Mouse (Mus musculus) ES-Bruce4 (cell line): ENCODE data around the gene Ak5. TPM values are rescaled to one million over a fixed set of nuclear protein-coding genes. Genes with fewer than 3 reads are reported as not detected.
"Not testable (repeated sequence)": the region's sequence is repeated elsewhere in the genome, so short reads cannot be mapped to it uniquely, and the experiment has no call there.

Source experiments
- H3K27ac ChIP-seq: 2 replicates; pipeline ENCODE4 v1.5.1; 2012; ENCODE audit warnings: low read length, inconsistent platforms; ENCODE audit not compliant: insufficient read depth
- H3K27me3 ChIP-seq: 2 replicates; pipeline ENCODE4 v1.6.1; 2012; ENCODE audit warnings: mild to moderate bottlenecking, low read length, inconsistent platforms; ENCODE audit not compliant: control insufficient read depth, poor library complexity, insufficient read depth, severe bottlenecking
- H3K36me3 ChIP-seq: 2 replicates; pipeline ENCODE4 v1.6.1; 2012; ENCODE audit warnings: inconsistent platforms, mild to moderate bottlenecking, low read length, moderate library complexity; ENCODE audit not compliant: control insufficient read depth, poor library complexity, insufficient read depth, severe bottlenecking
- H3K4me1 ChIP-seq: one replicate; pipeline ENCODE4 v1.8.1; 2011; ENCODE audit warnings: low read length; ENCODE audit not compliant: control insufficient read depth, insufficient read depth
- H3K4me3 ChIP-seq: 2 replicates; pipeline ENCODE4 v1.5.1; 2011; ENCODE audit warnings: low read depth, mild to moderate bottlenecking, low read length
- H3K9ac ChIP-seq: 2 replicates; pipeline ENCODE4 v1.6.1; 2012; ENCODE audit warnings: low read depth, mild to moderate bottlenecking, inconsistent platforms; ENCODE audit not compliant: poor library complexity, severe bottlenecking
- H3K9me3 ChIP-seq: replicated peaks from 2 replicates; pipeline ENCODE4 v1.6.1; 2012; ENCODE audit warnings: mild to moderate bottlenecking, low read length, inconsistent platforms; ENCODE audit not compliant: control insufficient read depth, poor library complexity, insufficient read depth, severe bottlenecking
- CTCF ChIP-seq: IDR thresholded peaks from one replicate; pipeline ENCODE4 v1.8.1; 2011; ENCODE audit warnings: low read depth, low read length
- EP300 ChIP-seq: IDR thresholded peaks from 2 replicates; pipeline ENCODE4 v1.6.1; 2011; ENCODE audit warnings: low read depth, low read length; ENCODE audit not compliant: insufficient read depth
- POLR2A ChIP-seq: IDR thresholded peaks from one replicate; pipeline ENCODE4 v1.8.1; 2011; ENCODE audit warnings: low read length; ENCODE audit not compliant: insufficient read depth
- polyA plus RNA-seq: library from polyadenylated mRNA; stranded (reverse); fragments of >200 nt; gene quantifications from 2 replicates; pipeline ENCODE4 v1.2.4, GENCODE M21; 2011; ENCODE audit warnings: low read depth; ENCODE audit not compliant: missing spikeins, insufficient read depth, insufficient read length

Gene Ak5
- polyA plus RNA-seq, 1 experiment: 0.97 TPM

- Histone ChIP-seq H3K9me3 (no peaks in the 10 kb centered on the region), H3K36me3 (no peaks in the 10 kb centered on the region), H3K9ac (no peak overlapping the region), H3K4me3 (no peak overlapping the region), H3K4me1 (no peaks in the 10 kb centered on the region), H3K27me3 (no peaks in the 10 kb centered on the region), H3K27ac (no peak overlapping the region)
- TF ChIP-seq POLR2A: no peak
Observed at GRCm38 (mm10) chr3:152705826-152706225, 37.7 kb upstream of the Ak5 start.

- TF ChIP-seq EP300 (no peak), CTCF (no peak), POLR2A (no peak)
- H3K4me3 ChIP-seq: peak overlapping the region; percentile 74
- H3K4me1 ChIP-seq: no peaks in the 10 kb centered on the region
- no peaks in the 10 kb centered on the region for H3K9me3 ChIP-seq
- H3K27ac ChIP-seq: peak overlapping the region; percentile 20; the same call in 1 of the 2 replicates
- H3K9ac ChIP-seq: peak overlapping the region; percentile 30; the same call in 1 of the 2 replicates
- no peaks in the 10 kb centered on the region for H3K27me3 ChIP-seq
- H3K36me3 ChIP-seq: no peaks in the 10 kb centered on the region
Observed at GRCm38 (mm10) chr3:152702274-152702843, 34.2 kb upstream of the Ak5 start.

GRCm38 (mm10) chr3:152701536-152701935, 33.4 kb upstream of the Ak5 start:
- H3K9me3 ChIP-seq, H3K27ac ChIP-seq, H3K4me1 ChIP-seq, H3K36me3 ChIP-seq, H3K27me3 ChIP-seq, H3K9ac ChIP-seq, H3K4me3 ChIP-seq: not testable (repeated sequence)

GRCm38 (mm10) chr3:152699261-152699660, 31.1 kb upstream of the Ak5 start:
- no peak overlapping the region for H3K9ac ChIP-seq
- no peaks in the 10 kb centered on the region for H3K27me3 ChIP-seq
- no peak overlapping the region for H3K4me3 ChIP-seq
- no peak overlapping the region for H3K27ac ChIP-seq
- H3K9me3 ChIP-seq: no peaks in the 10 kb centered on the region
- TF ChIP-seq POLR2A (no peak), EP300 (no peak), CTCF (no peak)
- no peaks in the 10 kb centered on the region for H3K4me1 ChIP-seq
- H3K36me3 ChIP-seq: no peaks in the 10 kb centered on the region

GRCm38 (mm10) chr3:152698017-152698416, 29.9 kb upstream of the Ak5 start:
- no peak for TF ChIP-seq POLR2A
- no peak for TF ChIP-seq CTCF
- TF ChIP-seq EP300: no peak
- Histone ChIP-seq H3K9me3 (no peaks in the 10 kb centered on the region), H3K36me3 (no peaks in the 10 kb centered on the region), H3K4me3 (no peak overlapping the region), H3K9ac (no peak overlapping the region), H3K27me3 (no peaks in the 10 kb centered on the region), H3K27ac (no peak overlapping the region), H3K4me1 (no peaks in the 10 kb centered on the region)

GRCm38 (mm10) chr3:152694950-152695349, 26.8 kb upstream of the Ak5 start:
- Histone ChIP-seq H3K27me3 (no peaks in the 10 kb centered on the region), H3K4me3 (no peak overlapping the region), H3K4me1 (no peaks in the 10 kb centered on the region), H3K9me3 (no peaks in the 10 kb centered on the region), H3K9ac (no peak overlapping the region), H3K27ac (no peak overlapping the region), H3K36me3 (no peaks in the 10 kb centered on the region)
- TF ChIP-seq POLR2A: no peak
- no peak for TF ChIP-seq EP300
- TF ChIP-seq CTCF: no peak
